In the genomic region with DNA sequence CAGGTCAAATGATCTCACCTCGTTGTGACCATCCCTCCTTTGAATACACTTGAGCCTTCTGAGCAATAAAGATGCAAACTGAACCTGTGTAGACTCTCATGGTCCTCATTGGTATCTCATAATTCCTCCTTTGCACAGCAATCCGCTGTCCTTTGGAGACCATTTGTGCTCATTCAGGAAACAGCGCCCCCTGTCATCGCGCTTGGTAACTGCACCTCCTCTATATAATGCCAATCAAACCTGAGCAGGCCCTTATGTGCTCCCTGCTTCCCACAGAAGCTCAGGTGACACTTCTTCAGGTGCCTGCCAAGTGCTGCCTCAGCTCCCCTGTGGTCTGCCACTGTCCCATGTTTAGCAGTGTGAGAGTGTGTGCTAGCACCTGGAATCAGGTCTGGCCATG, we compare ENCODE assay signal across 9 mouse cellular contexts. TPM values are rescaled to one million over a fixed set of nuclear protein-coding genes. Genes with fewer than 3 reads are reported as not detected.
A peak's percentile ranks its signal among the peaks of the same experiment; 100 is the strongest.
DNase-seq lines count a peak whose midpoint lies in the region; ATAC-seq and TF ChIP-seq lines count a peak whose summit lies in the region.
"Had no signal": no experiment of that assay in that cellular context is flagged by ENCODE, and none has a peak within 500 bp of the region (broad histone marks: within the 10 kb centered on the region; RNA-seq: fewer than 3 reads in every experiment).

No protein-coding gene starts in this region.

- no peak for TF ChIP-seq EP300 in liver, embryonic 14.5 days (IDR thresholded peaks at IDR 0.05; ENCODE audit: low read depth)

- H3K36me3 ChIP-seq in liver, embryonic 11.5 days (ENCODE audit: control insufficient read depth, insufficient read depth, low read length): no peaks in the 10 kb centered on the region
- no peaks in the 10 kb centered on the region for H3K36me3 ChIP-seq in liver, embryonic 14.5 days (replicated peaks; ENCODE audit: control insufficient read depth, insufficient read depth, low read depth)

- DNase-seq in adrenal gland, postnatal 25 days: peak; percentile 19
- DNase-seq in adrenal gland, adult 8-10 months: no peak
- DNase-seq in liver: peak; percentile 22
- no peak for DNase-seq in liver, embryonic 11.5 days (ENCODE audit: low spot score)
- DNase-seq in liver, embryonic 14.5 days (ENCODE audit: low read depth in 3 of 3, low spot score in 3 of 3): no peak

- TF ChIP-seq CTCF in bone marrow macrophage, adult 2 months (IDR thresholded peaks at IDR 0.05; ENCODE audit: low read depth, low read length): peak; percentile 50; the same call in 1 of the 2 replicates
- TF ChIP-seq CTCF in liver, embryonic 14.5 days (IDR thresholded peaks at IDR 0.05; ENCODE audit: low read depth): peak; percentile 75

- no peaks in the 10 kb centered on the region for H3K4me1 ChIP-seq in liver, embryonic 11.5 days (replicated peaks; ENCODE audit: control insufficient read depth, insufficient read depth, low read length)
- no peaks in the 10 kb centered on the region for H3K4me1 ChIP-seq in bone marrow macrophage, adult 2 months (ENCODE audit: control insufficient read depth, insufficient read depth, low read length)
- H3K4me1 ChIP-seq in liver, embryonic 14.5 days (replicated peaks; ENCODE audit: control insufficient read depth in 2 of 2, insufficient read depth in 2 of 2, low read length in 1 of 2): no peaks in the 10 kb centered on the region

- no peak for ATAC-seq in liver, embryonic 11.5 days (replicated peaks; ENCODE audit: low FRiP score)
- no peak for ATAC-seq in liver, embryonic 14.5 days (ENCODE audit: insufficient read depth)
- no peak for ATAC-seq in activated CD4-positive, CD25-positive, alpha-beta regulatory T cell, adult 4 months
- no peak for ATAC-seq in megakaryocyte, adult 5-6 weeks (ENCODE audit: poor library complexity, severe bottlenecking)

- no peaks in the 10 kb centered on the region for H3K27me3 ChIP-seq in liver, embryonic 11.5 days (replicated peaks; ENCODE audit: control insufficient read depth, insufficient read depth, low read length)
- no peaks in the 10 kb centered on the region for H3K27me3 ChIP-seq in liver, embryonic 14.5 days (ENCODE audit: control insufficient read depth, insufficient read depth, low read length)

- H3K4me2 ChIP-seq in liver, embryonic 11.5 days: no peak overlapping the region
- H3K4me2 ChIP-seq in liver, embryonic 14.5 days (ENCODE audit: low read depth): no peak overlapping the region

- TF ChIP-seq POLR2A in bone marrow macrophage, adult 2 months (IDR thresholded peaks at IDR 0.05; ENCODE audit: borderline replicate concordance, low read depth, low read length): no peak

- no peaks in the 10 kb centered on the region for H3K9me3 ChIP-seq in liver, embryonic 11.5 days (ENCODE audit: control insufficient read depth, low read length)
- H3K9me3 ChIP-seq in liver, embryonic 14.5 days (ENCODE audit: control insufficient read depth, low read length): no peaks in the 10 kb centered on the region

- no peak overlapping the region for H3K4me3 ChIP-seq in liver, embryonic 11.5 days (ENCODE audit: low read depth, low read length)
- H3K4me3 ChIP-seq in bone marrow macrophage, adult 2 months (ENCODE audit: insufficient read depth, low read length): no peak overlapping the region
- H3K4me3 ChIP-seq in liver, embryonic 14.5 days (ENCODE audit: insufficient read depth in 1 of 2, low read depth in 2 of 2, low read length in 2 of 2): no peak overlapping the region

- WGBS in liver, embryonic 11.5 days: 23% methylated on average over 5 of the region's 5 CpGs
- 17% methylated on average over 5 of the region's 5 CpGs for WGBS in liver, embryonic 14.5 days (ENCODE audit: insufficient replicate concordance)

- no peak overlapping the region for H3K9ac ChIP-seq in liver, embryonic 11.5 days (ENCODE audit: low read depth, low read length)
- no peak overlapping the region for H3K9ac ChIP-seq in liver, embryonic 14.5 days (replicated peaks)

- H3K27ac ChIP-seq in liver, embryonic 11.5 days (ENCODE audit: low read depth, low read length): no peak overlapping the region
- H3K27ac ChIP-seq in bone marrow macrophage, adult 2 months (ENCODE audit: insufficient read depth, low read depth, low read length): no peak overlapping the region
- H3K27ac ChIP-seq in liver, embryonic 14.5 days: no peak overlapping the region

RNA-seq across cellular contexts. Expression of gene Gm2696, which starts 1.0 kb away (rescaled TPM):
- total RNA-seq in adrenal gland, postnatal 25 days (2021): not detected in 2 replicates
- not detected for total RNA-seq in adrenal gland, adult 8-10 months (2022)
- not detected in 2 replicates for polyA plus RNA-seq in liver, embryonic 11.5 days (2014; fragmentation: Nextera tagmentation; extraction: Ambion mirVana)
- not detected in 2 replicates for polyA plus RNA-seq in bone marrow macrophage, adult 2 months (2012; ENCODE audit: insufficient read depth, insufficient read length, missing spikeins)
- not detected in 2 replicates for polyA plus RNA-seq in liver, embryonic 14.5 days (2012; rRNA removed)
- not detected in 2 replicates for polyA plus RNA-seq in liver, embryonic 14.5 days (2014; fragmentation: Nextera tagmentation; extraction: Ambion mirVana)
- polyA plus RNA-seq in activated CD4-positive, CD25-positive, alpha-beta regulatory T cell, adult 4 months (2017; shearing (Covaris generic)): not detected
- not detected in 2 replicates for total RNA-seq in megakaryocyte, adult 5-6 weeks (2015)
- not detected in 2 replicates for total RNA-seq in megakaryocyte, adult 5-6 weeks (2017)
- total RNA-seq: heart, adult 18-20 months had no signal

RNA-seq across cellular contexts. Expression of gene Gm9507, which starts 3.9 kb away (rescaled TPM):
- not detected in 2 replicates for total RNA-seq in adrenal gland, postnatal 25 days (2021)
- total RNA-seq in adrenal gland, adult 8-10 months (2022): not detected
- polyA plus RNA-seq in liver, embryonic 11.5 days (2014; fragmentation: Nextera tagmentation; extraction: Ambion mirVana): not detected in 2 replicates
- not detected in 2 replicates for polyA plus RNA-seq in bone marrow macrophage, adult 2 months (2012; ENCODE audit: insufficient read depth, insufficient read length, missing spikeins)
- polyA plus RNA-seq in liver, embryonic 14.5 days (2012; rRNA removed): not detected in 2 replicates
- polyA plus RNA-seq in liver, embryonic 14.5 days (2014; fragmentation: Nextera tagmentation; extraction: Ambion mirVana): not detected in 2 replicates
- polyA plus RNA-seq in activated CD4-positive, CD25-positive, alpha-beta regulatory T cell, adult 4 months (2017; shearing (Covaris generic)): not detected
- total RNA-seq in megakaryocyte, adult 5-6 weeks (2015): not detected in 2 replicates
- total RNA-seq in megakaryocyte, adult 5-6 weeks (2017): not detected in 2 replicates
- total RNA-seq: heart, adult 18-20 months had no signal

RNA-seq across cellular contexts. Expression of gene Krtap10-4, which starts 11.4 kb away (rescaled TPM):
- not detected in 2 replicates for total RNA-seq in adrenal gland, postnatal 25 days (2021)
- total RNA-seq in adrenal gland, adult 8-10 months (2022): not detected
- not detected in 2 replicates for polyA plus RNA-seq in liver, embryonic 11.5 days (2014; fragmentation: Nextera tagmentation; extraction: Ambion mirVana)
- not detected in 2 replicates for polyA plus RNA-seq in bone marrow macrophage, adult 2 months (2012; ENCODE audit: insufficient read depth, insufficient read length, missing spikeins)
- not detected in 2 replicates for polyA plus RNA-seq in liver, embryonic 14.5 days (2012; rRNA removed)
- polyA plus RNA-seq in liver, embryonic 14.5 days (2014; fragmentation: Nextera tagmentation; extraction: Ambion mirVana): not detected in 2 replicates
- polyA plus RNA-seq in activated CD4-positive, CD25-positive, alpha-beta regulatory T cell, adult 4 months (2017; shearing (Covaris generic)): not detected
- total RNA-seq in megakaryocyte, adult 5-6 weeks (2015): not detected in 2 replicates
- not detected in 2 replicates for total RNA-seq in megakaryocyte, adult 5-6 weeks (2017)
- total RNA-seq: heart, adult 18-20 months had no signal

RNA-seq across cellular contexts. Expression of gene Gm19668, which starts 16.6 kb away (rescaled TPM):
- not detected in 2 replicates for total RNA-seq in adrenal gland, postnatal 25 days (2021)
- not detected for total RNA-seq in adrenal gland, adult 8-10 months (2022)
- not detected in 2 replicates for polyA plus RNA-seq in liver, embryonic 11.5 days (2014; fragmentation: Nextera tagmentation; extraction: Ambion mirVana)
- not detected in 2 replicates for polyA plus RNA-seq in bone marrow macrophage, adult 2 months (2012; ENCODE audit: insufficient read depth, insufficient read length, missing spikeins)
- not detected in 2 replicates for polyA plus RNA-seq in liver, embryonic 14.5 days (2012; rRNA removed)
- polyA plus RNA-seq in liver, embryonic 14.5 days (2014; fragmentation: Nextera tagmentation; extraction: Ambion mirVana): not detected in 2 replicates
- polyA plus RNA-seq in activated CD4-positive, CD25-positive, alpha-beta regulatory T cell, adult 4 months (2017; shearing (Covaris generic)): not detected
- total RNA-seq in megakaryocyte, adult 5-6 weeks (2015): not detected in 2 replicates
- not detected in 2 replicates for total RNA-seq in megakaryocyte, adult 5-6 weeks (2017)
- total RNA-seq: heart, adult 18-20 months had no signal

RNA-seq across cellular contexts. Expression of gene Krtap10-10, which starts 20.2 kb away (rescaled TPM):
- not detected in 2 replicates for total RNA-seq in adrenal gland, postnatal 25 days (2021)
- total RNA-seq in adrenal gland, adult 8-10 months (2022): not detected
- polyA plus RNA-seq in liver, embryonic 11.5 days (2014; fragmentation: Nextera tagmentation; extraction: Ambion mirVana): not detected in 2 replicates
- polyA plus RNA-seq in bone marrow macrophage, adult 2 months (2012; ENCODE audit: insufficient read depth, insufficient read length, missing spikeins): not detected in 2 replicates
- polyA plus RNA-seq in liver, embryonic 14.5 days (2012; rRNA removed): not detected in 2 replicates
- polyA plus RNA-seq in liver, embryonic 14.5 days (2014; fragmentation: Nextera tagmentation; extraction: Ambion mirVana): not detected in 2 replicates
- not detected for polyA plus RNA-seq in activated CD4-positive, CD25-positive, alpha-beta regulatory T cell, adult 4 months (2017; shearing (Covaris generic))
- not detected in 2 replicates for total RNA-seq in megakaryocyte, adult 5-6 weeks (2015)
- not detected in 2 replicates for total RNA-seq in megakaryocyte, adult 5-6 weeks (2017)
- total RNA-seq: heart, adult 18-20 months had no signal

Comparison
In these comparisons a context has a peak if more than half of its experiments do, and no peak if none do; other contexts are left out.
1. DNase-seq: peak in adrenal gland, postnatal 25 days (single experiment) and liver (single experiment); none in adrenal gland, adult 8-10 months (single experiment), liver, embryonic 11.5 days (single experiment) and liver, embryonic 14.5 days (0 of 3).